Mouse (Mus musculus): ENCODE measurements around the gene Rpl35. TPM values are rescaled to one million over a fixed set of nuclear protein-coding genes. Genes with fewer than 3 reads are reported as not detected.

Rpl35 gene
- polyA plus RNA-seq, 1 experiment from 2014 or later: 1,020 TPM

DNA sequence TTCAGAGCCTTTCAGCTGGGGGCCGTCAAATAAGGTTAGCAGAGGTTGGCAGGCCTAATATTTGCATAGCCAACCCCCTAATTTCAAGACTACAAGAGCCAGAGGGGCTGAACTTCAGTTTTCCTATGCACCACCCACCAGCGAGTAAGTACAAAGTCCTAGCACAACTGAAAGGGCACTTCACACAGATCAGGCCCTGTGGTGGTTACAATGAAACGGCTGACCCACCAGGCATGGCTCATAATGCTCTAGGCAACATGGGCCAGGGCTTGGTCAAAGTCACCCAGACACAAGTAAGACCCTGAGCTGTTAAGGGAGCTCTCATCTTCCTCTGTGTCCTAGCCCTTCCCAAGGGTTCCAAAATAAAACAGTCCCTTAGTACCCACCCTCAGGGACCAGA lies 3.6 kb downstream of the Rpl35 start:
- 70% methylated on average over 3 of the region's 3 CpGs for WGBS

DNA sequence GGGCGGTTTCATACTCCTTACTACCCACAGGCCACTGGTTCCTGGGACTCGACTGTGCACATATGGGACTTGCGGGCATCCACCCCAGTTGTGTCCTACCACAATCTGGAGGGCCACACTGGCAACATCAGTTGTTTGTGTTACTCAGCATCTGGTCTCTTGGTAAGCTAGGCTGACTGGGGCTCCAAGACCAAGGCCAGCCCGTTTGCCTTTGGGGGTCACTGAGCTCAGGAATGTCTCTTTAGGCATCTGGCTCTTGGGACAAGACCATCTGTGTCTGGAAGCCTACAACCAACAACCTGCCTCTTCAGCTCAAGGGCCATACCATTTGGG lies 4.9 kb downstream of the Rpl35 start:
- ATAC-seq (ENCODE audit: insufficient read depth, low FRiP score): no peak
- Histone ChIP-seq H3K4me2 (ENCODE audit: low read depth, low read length) (no peak overlapping the region), H3K27me3 (ENCODE audit: control insufficient read depth, insufficient read depth, low read length) (no peaks in the 10 kb centered on the region), H3K9me3 (replicated peaks; ENCODE audit: control insufficient read depth, low read length) (no peaks in the 10 kb centered on the region), H3K4me1 (ENCODE audit: control insufficient read depth, insufficient read depth, low read length) (peaks cover 25% of the 10 kb centered on the region), H3K36me3 (ENCODE audit: control insufficient read depth, insufficient read depth, low read length) (peaks cover 24% of the 10 kb centered on the region), H3K27ac (ENCODE audit: low read length) (no peak overlapping the region), H3K4me3 (replicated peaks; ENCODE audit: low read length) (no peak overlapping the region), H3K9ac (ENCODE audit: low read length) (no peak overlapping the region)
- WGBS: 78% methylated on average over 4 of the region's 4 CpGs

More for the DNA sequence above, 3.6 kb downstream of the Rpl35 start:
- Histone ChIP-seq H3K36me3 (ENCODE audit: control insufficient read depth, insufficient read depth, low read length) (peaks cover 24% of the 10 kb centered on the region), H3K27me3 (ENCODE audit: control insufficient read depth, insufficient read depth, low read length) (no peaks in the 10 kb centered on the region), H3K27ac (ENCODE audit: low read length) (no peak overlapping the region), H3K4me1 (ENCODE audit: control insufficient read depth, insufficient read depth, low read length) (peaks cover 31% of the 10 kb centered on the region), H3K4me2 (ENCODE audit: low read depth, low read length) (no peak overlapping the region), H3K4me3 (replicated peaks; ENCODE audit: low read length) (no peak overlapping the region), H3K9ac (ENCODE audit: low read length) (no peak overlapping the region), H3K9me3 (replicated peaks; ENCODE audit: control insufficient read depth, low read length) (no peaks in the 10 kb centered on the region)
- no peak for ATAC-seq (ENCODE audit: insufficient read depth, low FRiP score)

DNA sequence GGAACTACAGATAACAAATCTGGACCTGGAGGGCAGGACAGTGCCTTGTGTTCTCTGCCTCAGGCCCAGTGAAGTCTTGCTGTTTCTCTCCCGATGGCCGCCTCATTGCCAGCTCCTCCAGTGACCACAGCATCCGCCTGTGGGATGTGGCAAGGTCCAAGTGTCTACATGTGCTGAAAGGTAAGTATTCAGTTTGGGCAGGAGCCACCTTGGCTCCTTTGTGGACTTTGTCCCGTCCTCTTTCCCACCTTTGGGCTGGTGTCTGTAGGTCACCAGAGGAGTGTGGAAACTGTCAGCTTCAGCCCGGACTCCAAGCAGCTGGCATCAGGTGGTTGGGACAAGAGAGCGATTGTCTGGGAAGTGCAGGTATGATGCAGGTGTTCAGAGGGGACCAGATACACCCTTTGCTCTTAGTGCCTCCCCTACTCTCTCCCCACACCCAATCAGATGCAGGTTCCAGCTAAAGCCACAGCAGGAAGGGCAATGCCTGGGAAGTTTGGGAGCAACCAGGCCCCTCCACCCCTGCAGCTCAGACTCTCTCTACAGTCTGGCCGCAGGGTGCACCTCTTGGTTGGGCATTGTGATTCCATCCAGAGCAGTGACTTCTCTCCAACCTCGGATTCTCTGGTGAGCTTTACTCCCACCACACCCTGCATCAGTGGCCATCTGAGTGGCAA lies 5.4 kb downstream of the Rpl35 start:
- ATAC-seq (ENCODE audit: insufficient read depth, low FRiP score): no peak
- 62% methylated on average over 8 of the region's 8 CpGs for WGBS

DNA sequence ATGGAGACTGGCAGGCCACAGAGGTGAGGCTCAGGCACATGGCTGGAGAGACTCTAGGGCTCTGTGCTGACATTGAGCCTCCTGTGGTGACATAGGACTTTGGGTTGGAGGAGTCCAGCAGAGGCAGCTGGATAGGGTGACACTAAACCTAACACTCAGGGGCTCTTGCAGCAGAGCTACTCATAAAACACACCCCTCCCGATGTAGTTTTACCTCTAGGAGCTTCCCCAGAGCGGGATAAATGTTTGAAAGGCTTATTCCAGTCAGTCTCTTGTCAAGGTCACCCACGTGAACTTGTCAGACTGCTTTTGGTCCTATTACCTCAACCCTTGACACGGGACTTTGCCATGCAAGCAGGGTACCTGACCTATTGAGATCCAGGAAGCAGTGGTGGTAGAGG lies 6.0 kb downstream of the Rpl35 start:
- Histone ChIP-seq H3K4me3 (replicated peaks; ENCODE audit: low read length) (no peak overlapping the region), H3K27ac (ENCODE audit: low read length) (no peak overlapping the region; the same call in 1 of the 2 replicates), H3K4me2 (ENCODE audit: low read depth, low read length) (no peak overlapping the region), H3K9ac (ENCODE audit: low read length) (no peak overlapping the region), H3K27me3 (ENCODE audit: control insufficient read depth, insufficient read depth, low read length) (no peaks in the 10 kb centered on the region), H3K4me1 (ENCODE audit: control insufficient read depth, insufficient read depth, low read length) (peaks cover 25% of the 10 kb centered on the region), H3K36me3 (ENCODE audit: control insufficient read depth, insufficient read depth, low read length) (peaks cover 24% of the 10 kb centered on the region), H3K9me3 (replicated peaks; ENCODE audit: control insufficient read depth, low read length) (no peaks in the 10 kb centered on the region)
- no peak for ATAC-seq (ENCODE audit: insufficient read depth, low FRiP score)
- WGBS: 40% methylated on average over 4 of the region's 4 CpGs

More for the DNA sequence above, 5.4 kb downstream of the Rpl35 start:
- Histone ChIP-seq H3K4me3 (replicated peaks; ENCODE audit: low read length) (no peak overlapping the region), H3K4me2 (ENCODE audit: low read depth, low read length) (no peak overlapping the region), H3K27me3 (ENCODE audit: control insufficient read depth, insufficient read depth, low read length) (no peaks in the 10 kb centered on the region), H3K27ac (ENCODE audit: low read length) (no peak overlapping the region), H3K4me1 (ENCODE audit: control insufficient read depth, insufficient read depth, low read length) (peaks cover 25% of the 10 kb centered on the region), H3K9me3 (replicated peaks; ENCODE audit: control insufficient read depth, low read length) (no peaks in the 10 kb centered on the region), H3K36me3 (ENCODE audit: control insufficient read depth, insufficient read depth, low read length) (peaks cover 24% of the 10 kb centered on the region), H3K9ac (ENCODE audit: low read length) (no peak overlapping the region)

DNA sequence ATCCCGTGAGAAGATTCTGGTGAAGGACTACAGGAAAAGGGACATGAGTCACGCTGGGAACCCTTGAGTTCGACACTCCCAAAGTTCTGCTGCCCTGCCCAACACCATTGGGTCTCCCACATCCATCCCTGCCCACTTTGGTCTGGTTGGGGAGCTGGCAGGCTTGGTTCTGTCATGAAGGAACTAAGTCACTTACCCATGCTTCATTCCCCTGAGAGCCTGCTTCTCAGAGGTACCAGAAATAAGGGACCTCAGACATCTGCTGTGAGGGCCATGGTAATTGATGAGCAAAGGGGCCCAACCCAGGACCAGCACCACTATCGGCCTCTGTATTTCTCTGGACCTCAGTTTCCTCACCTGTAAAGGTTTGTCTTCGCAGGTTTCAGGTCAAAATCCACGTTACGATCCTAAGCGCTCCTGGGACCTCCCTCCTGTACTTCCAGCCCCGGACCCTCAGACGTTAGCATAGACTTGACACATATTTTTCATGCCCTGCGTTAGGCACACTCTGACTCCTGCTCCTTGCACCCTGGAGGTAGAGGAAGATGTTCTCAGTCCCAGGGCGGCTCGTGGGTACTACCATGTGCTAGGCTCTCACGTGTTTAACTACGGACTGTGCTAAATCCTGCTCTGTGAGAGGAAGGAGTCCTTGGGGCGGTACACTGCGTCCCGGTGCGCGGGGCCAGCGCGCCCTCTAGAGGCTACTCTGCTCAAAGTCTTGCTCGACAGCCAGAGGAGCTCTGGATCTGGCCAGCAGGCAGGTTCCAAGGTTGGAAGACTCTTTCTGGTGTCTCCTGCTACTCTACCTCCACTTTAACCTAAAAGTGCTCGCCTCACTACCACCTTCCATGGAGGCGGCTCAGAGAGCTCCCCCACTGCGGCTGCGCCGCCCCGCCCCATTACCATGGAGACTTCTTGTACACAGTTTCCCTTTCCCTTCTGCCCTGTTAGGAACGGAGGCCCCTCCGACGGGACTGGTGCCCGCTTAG lies 7.7 kb downstream of the Rpl35 start, which contains the start of gene Wdr38:
Wdr38 (plus strand) TSS at position 91 of the 989 bp plus-strand sequence.
- ATAC-seq (ENCODE audit: insufficient read depth, low FRiP score): peak; percentile 93
- Histone ChIP-seq H3K27me3 (ENCODE audit: control insufficient read depth, insufficient read depth, low read length) (no peaks in the 10 kb centered on the region), H3K9me3 (replicated peaks; ENCODE audit: control insufficient read depth, low read length) (no peaks in the 10 kb centered on the region), H3K4me2 (ENCODE audit: low read depth, low read length) (peak within 1 kb of the TSS; percentile 66), H3K27ac (ENCODE audit: low read length) (peak within 1 kb of the TSS; percentile 64; the same call in 1 of the 2 replicates), H3K4me3 (replicated peaks; ENCODE audit: low read length) (peak within 1 kb of the TSS; percentile 56), H3K4me1 (ENCODE audit: control insufficient read depth, insufficient read depth, low read length) (peaks cover 12% of the 10 kb centered on the region), H3K36me3 (ENCODE audit: control insufficient read depth, insufficient read depth, low read length) (peaks cover 16% of the 10 kb centered on the region), H3K9ac (ENCODE audit: low read length) (peak within 1 kb of the TSS; percentile 74)
- 11% methylated on average over 33 of the region's 33 CpGs for WGBS

DNA sequence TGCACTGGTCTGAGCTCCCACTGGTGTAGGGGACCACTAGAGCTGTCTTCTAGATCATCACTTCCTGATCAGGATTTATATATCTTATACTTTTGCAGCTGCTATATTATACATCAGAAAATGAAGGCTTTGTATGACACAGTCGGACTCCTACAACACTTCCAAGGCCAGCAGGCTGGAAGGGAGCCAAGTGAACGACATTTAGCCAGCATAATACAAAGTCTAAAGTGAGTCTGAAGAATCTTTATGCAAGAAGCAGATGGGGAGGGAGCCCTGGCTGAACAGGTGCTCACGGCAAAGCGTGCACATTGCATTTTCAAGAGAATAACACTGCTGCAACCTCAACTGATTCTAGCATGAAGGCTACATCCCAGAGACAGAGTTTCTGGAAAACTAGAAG lies 13.0 kb downstream of the Rpl35 start:
- Histone ChIP-seq H3K9ac (ENCODE audit: low read length) (no peak overlapping the region), H3K27ac (ENCODE audit: low read length) (peak overlapping the region; percentile 42; the same call in 1 of the 2 replicates), H3K27me3 (ENCODE audit: control insufficient read depth, insufficient read depth, low read length) (no peaks in the 10 kb centered on the region), H3K36me3 (ENCODE audit: control insufficient read depth, insufficient read depth, low read length) (no peaks in the 10 kb centered on the region), H3K9me3 (replicated peaks; ENCODE audit: control insufficient read depth, low read length) (no peaks in the 10 kb centered on the region), H3K4me2 (ENCODE audit: low read depth, low read length) (no peak overlapping the region), H3K4me1 (ENCODE audit: control insufficient read depth, insufficient read depth, low read length) (peaks cover 13% of the 10 kb centered on the region), H3K4me3 (replicated peaks; ENCODE audit: low read length) (no peak overlapping the region)
- WGBS: 31% methylated on average over 4 of the region's 4 CpGs
- no peak for ATAC-seq (ENCODE audit: insufficient read depth, low FRiP score)

DNA sequence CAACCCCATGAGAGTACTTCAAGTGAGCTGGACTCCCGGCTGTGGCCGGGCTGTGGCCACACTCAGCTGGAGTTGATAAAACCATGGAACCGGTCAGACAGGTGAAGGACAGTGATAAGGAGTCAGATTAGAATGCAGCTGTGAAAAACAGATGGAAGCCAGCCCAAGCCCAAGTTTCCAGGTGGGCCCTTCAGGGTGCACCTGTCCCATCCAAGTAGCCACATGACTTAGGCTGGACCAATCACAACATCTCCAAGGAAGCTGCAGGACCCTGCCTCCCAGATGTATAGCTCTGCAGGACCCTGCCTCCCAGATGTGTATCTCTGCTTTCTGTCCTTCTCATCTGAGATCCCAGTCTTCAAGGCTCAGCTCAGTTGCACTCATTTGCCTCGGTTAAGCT lies 13.4 kb downstream of the Rpl35 start:
- H3K27ac ChIP-seq (ENCODE audit: low read length): peak overlapping the region; percentile 42; the same call in 1 of the 2 replicates
- no peaks in the 10 kb centered on the region for H3K27me3 ChIP-seq (ENCODE audit: control insufficient read depth, insufficient read depth, low read length)
- H3K4me1 ChIP-seq (ENCODE audit: control insufficient read depth, insufficient read depth, low read length): peaks cover 15% of the 10 kb centered on the region
- H3K4me2 ChIP-seq (ENCODE audit: low read depth, low read length): no peak overlapping the region
- H3K4me3 ChIP-seq (replicated peaks; ENCODE audit: low read length): no peak overlapping the region
- H3K9ac ChIP-seq (ENCODE audit: low read length): no peak overlapping the region
- no peaks in the 10 kb centered on the region for H3K36me3 ChIP-seq (ENCODE audit: control insufficient read depth, insufficient read depth, low read length)
- no peaks in the 10 kb centered on the region for H3K9me3 ChIP-seq (replicated peaks; ENCODE audit: control insufficient read depth, low read length)
- ATAC-seq (ENCODE audit: insufficient read depth, low FRiP score): peak; percentile 22; the same call in 1 of the 2 replicates
- WGBS: 48% methylated on average over 4 of the region's 4 CpGs

DNA sequence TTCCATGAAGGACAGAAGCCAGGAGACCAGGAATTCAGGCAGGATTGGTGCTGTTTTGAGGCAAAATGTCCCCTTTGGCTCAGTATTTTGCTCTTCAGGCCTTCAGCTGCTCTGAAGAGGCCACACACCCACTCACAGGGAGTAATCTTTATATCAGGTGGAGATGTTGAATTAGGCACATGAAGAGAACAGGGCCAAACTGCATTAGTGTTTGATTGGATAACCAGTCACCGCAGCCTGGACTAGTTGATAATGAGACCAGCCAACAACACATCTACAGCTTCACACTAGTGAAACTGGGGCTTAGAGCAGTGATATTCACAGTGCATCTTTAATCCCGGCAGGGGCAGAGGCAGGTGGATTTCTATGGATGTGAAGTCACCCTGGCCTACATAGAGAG lies 16.5 kb downstream of the Rpl35 start:
- Histone ChIP-seq H3K36me3 (ENCODE audit: control insufficient read depth, insufficient read depth, low read length) (no peaks in the 10 kb centered on the region), H3K27ac (ENCODE audit: low read length) (no peak overlapping the region), H3K27me3 (ENCODE audit: control insufficient read depth, insufficient read depth, low read length) (no peaks in the 10 kb centered on the region), H3K9me3 (replicated peaks; ENCODE audit: control insufficient read depth, low read length) (no peaks in the 10 kb centered on the region), H3K4me1 (ENCODE audit: control insufficient read depth, insufficient read depth, low read length) (peaks cover 15% of the 10 kb centered on the region), H3K9ac (ENCODE audit: low read length) (no peak overlapping the region), H3K4me2 (ENCODE audit: low read depth, low read length) (no peak overlapping the region), H3K4me3 (replicated peaks; ENCODE audit: low read length) (no peak overlapping the region)
- no peak for ATAC-seq (ENCODE audit: insufficient read depth, low FRiP score)
- WGBS: 89% methylated on average over 2 of the region's 2 CpGs

Measured in stomach, embryonic 16.5 days (tissue).